Mouse (Mus musculus) MEL (cell line): Measurements from ENCODE around the gene Mtif2. TPM values are rescaled to one million over a fixed set of nuclear protein-coding genes. Genes with fewer than 3 reads are reported as not detected.

Experiments
- DNase-seq: peaks from one replicate; pipeline ENCODE4 v3.0.0; 2011; ENCODE audit warnings: low read depth, low spot score
- H3K27ac ChIP-seq: 2 replicates; pipeline ENCODE4 v1.5.1; 2012; ENCODE audit warnings: low read depth, mild to moderate bottlenecking, control low read depth, low read length, moderate library complexity; ENCODE audit not compliant: control insufficient read depth
- H3K27me3 ChIP-seq, 2 experiments: fragments of 150-350 bp in 1 of 2; sonication (generic) in 1 of 2; 2 replicates each; pipeline ENCODE4 v1.6.1; 2012; ENCODE audit warnings: low read length in 2 of 2, mild to moderate bottlenecking in 2 of 2, improper control_type of control experiment in 1 of 2, moderate library complexity in 1 of 2; ENCODE audit not compliant: insufficient read depth in 2 of 2, control insufficient read depth in 1 of 2
- H3K36me3 ChIP-seq, 2 experiments: 2 replicates each; pipeline ENCODE4 v1.6.1; 2012 to 2014; ENCODE audit warnings: low read length in 2 of 2, improper control_type of control experiment in 1 of 2, inconsistent platforms in 1 of 2, mild to moderate bottlenecking in 1 of 2; ENCODE audit not compliant: insufficient read depth in 2 of 2, control insufficient read depth in 1 of 2
- H3K4me1 ChIP-seq, 2 experiments: fragments of 150-350 bp in 1 of 2; sonication (generic) in 1 of 2; 2 replicates each; pipeline ENCODE4 v1.6.1; 2012; ENCODE audit warnings: low read length in 2 of 2, improper control_type of control experiment in 1 of 2, mild to moderate bottlenecking in 1 of 2; ENCODE audit not compliant: insufficient read depth in 2 of 2, control insufficient read depth in 1 of 2
- H3K4me3 ChIP-seq, 2 experiments: fragments of 150-350 bp in 1 of 2; sonication (generic) in 1 of 2; 2 replicates each; pipeline ENCODE4 v1.5.1; 2012; ENCODE audit warnings: low read depth in 2 of 2, low read length in 2 of 2, mild to moderate bottlenecking in 2 of 2, moderate library complexity in 2 of 2, control low read depth in 1 of 2, improper control_type of control experiment in 1 of 2; ENCODE audit not compliant: control insufficient read depth in 1 of 2, insufficient read depth in 1 of 2
- H3K79me2 ChIP-seq: 2 replicates; pipeline ENCODE4 v1.6.1; 2012; ENCODE audit warnings: mild to moderate bottlenecking, low read length, moderate library complexity; ENCODE audit not compliant: control insufficient read depth, poor library complexity, insufficient read depth
- H3K9ac ChIP-seq: 2 replicates; pipeline ENCODE4 v1.6.1; 2012; ENCODE audit warnings: low read depth, mild to moderate bottlenecking, control low read depth, low read length, moderate library complexity; ENCODE audit not compliant: control insufficient read depth, poor library complexity, severe bottlenecking
- H3K9me3 ChIP-seq: fragments of 150-350 bp; sonication (generic); replicated peaks from 2 replicates; pipeline ENCODE4 v1.6.1; 2012; ENCODE audit warnings: mild to moderate bottlenecking, low read length, improper control_type of control experiment, moderate library complexity; ENCODE audit not compliant: insufficient read depth
- CHD1 ChIP-seq: IDR thresholded peaks from 2 replicates; pipeline ENCODE4 v1.6.1; 2012; ENCODE audit warnings: low read depth, mild to moderate bottlenecking, inconsistent platforms, low read length, improper control_type of control experiment
- CTCF ChIP-seq, 3 experiments: IDR thresholded peaks in 2 of 3; conservative IDR thresholded peaks in 1 of 3; 2 replicates each; pipeline ENCODE4 v1.5.1; 2011 to 2012; ENCODE audit warnings: low read length in 3 of 3, low read depth in 2 of 3, mild to moderate bottlenecking in 2 of 3, improper control_type of control experiment in 1 of 3, inconsistent platforms in 1 of 3, mixed read lengths in 1 of 3, moderate library complexity in 1 of 3; ENCODE audit not compliant: control insufficient read depth in 1 of 3, insufficient read depth in 1 of 3, poor library complexity in 1 of 3, severe bottlenecking in 1 of 3
- E2F4 ChIP-seq: IDR thresholded peaks from 2 replicates; pipeline ENCODE4 v1.6.1; 2011; ENCODE audit warnings: low read depth, low read length, improper control_type of control experiment, borderline replicate concordance
- ELF1 ChIP-seq: IDR thresholded peaks from 2 replicates; pipeline ENCODE4 v1.6.1; 2014; ENCODE audit warnings: low read depth, mild to moderate bottlenecking, inconsistent platforms, low read length, improper control_type of control experiment, moderate library complexity
- EP300 ChIP-seq, 2 experiments: IDR thresholded peaks; 2 replicates each; pipeline ENCODE4 v1.6.1; 2011; ENCODE audit warnings: improper control_type of control experiment in 2 of 2, low read length in 2 of 2, low read depth in 1 of 2, mild to moderate bottlenecking in 1 of 2
- ETS1 ChIP-seq: IDR thresholded peaks from 2 replicates; pipeline ENCODE4 v1.6.1; 2012; ENCODE audit warnings: low read depth, mild to moderate bottlenecking, inconsistent platforms, low read length, improper control_type of control experiment, moderate library complexity
- HCFC1 ChIP-seq: IDR thresholded peaks from 2 replicates; pipeline ENCODE4 v1.6.1; 2012; ENCODE audit warnings: low read depth, mild to moderate bottlenecking, inconsistent platforms, low read length, improper control_type of control experiment, moderate library complexity
- MAFK ChIP-seq: IDR thresholded peaks from 2 replicates; pipeline ENCODE4 v1.6.1; 2011; ENCODE audit warnings: low read depth, mild to moderate bottlenecking, low read length, improper control_type of control experiment, borderline replicate concordance
- MAX ChIP-seq: IDR thresholded peaks from 2 replicates; pipeline ENCODE4 v1.6.1; 2011; ENCODE audit warnings: low read length, improper control_type of control experiment
- MAZ ChIP-seq: IDR thresholded peaks from 2 replicates; pipeline ENCODE4 v1.6.1; 2012; ENCODE audit warnings: low read depth, mild to moderate bottlenecking, inconsistent platforms, low read length, improper control_type of control experiment
- MEF2A ChIP-seq: IDR thresholded peaks from 2 replicates; pipeline ENCODE4 v1.6.1; 2014; ENCODE audit warnings: low read depth, mild to moderate bottlenecking, inconsistent platforms, low read length, improper control_type of control experiment; ENCODE audit not compliant: poor library complexity, insufficient replicate concordance, severe bottlenecking; ENCODE audit errors: extremely low read depth
- MXI1 ChIP-seq: IDR thresholded peaks from 2 replicates; pipeline ENCODE4 v1.6.1; 2011; ENCODE audit warnings: mild to moderate bottlenecking, low read depth, low read length, improper control_type of control experiment
- MYB ChIP-seq: IDR thresholded peaks from 2 replicates; pipeline ENCODE4 v1.6.1; 2011; ENCODE audit warnings: mild to moderate bottlenecking, low read depth, low read length, improper control_type of control experiment
- MYC ChIP-seq: IDR thresholded peaks from 2 replicates; pipeline ENCODE4 v1.6.1; 2011; ENCODE audit warnings: low read depth, mild to moderate bottlenecking, low read length, improper control_type of control experiment, moderate library complexity
- NELFE ChIP-seq: IDR thresholded peaks from 2 replicates; pipeline ENCODE4 v1.6.1; 2011; ENCODE audit warnings: low read depth, low read length, improper control_type of control experiment
- POLR2A ChIP-seq, 2 experiments: IDR thresholded peaks; 2 replicates each; pipeline ENCODE4 v1.6.1; 2011 to 2012; ENCODE audit warnings: low read length in 2 of 2, mild to moderate bottlenecking in 2 of 2, control low read depth in 1 of 2, improper control_type of control experiment in 1 of 2, low read depth in 1 of 2, moderate library complexity in 1 of 2; ENCODE audit not compliant: control insufficient read depth in 1 of 2, insufficient read depth in 1 of 2, poor library complexity in 1 of 2
- SIN3A ChIP-seq: IDR thresholded peaks from 2 replicates; pipeline ENCODE4 v1.6.1; 2012; ENCODE audit warnings: low read length, improper control_type of control experiment, inconsistent platforms
- TAL1 ChIP-seq: IDR thresholded peaks from 2 replicates; pipeline ENCODE4 v1.6.1; 2012; ENCODE audit warnings: mild to moderate bottlenecking, inconsistent platforms, low read length, moderate library complexity, mixed read lengths
- TBP ChIP-seq: IDR thresholded peaks from 2 replicates; pipeline ENCODE4 v1.8.0; 2011; ENCODE audit warnings: low read depth, low read length, improper control_type of control experiment
- TCF12 ChIP-seq: IDR thresholded peaks from 2 replicates; pipeline ENCODE4 v1.6.1; 2014; ENCODE audit warnings: low read depth, mild to moderate bottlenecking, inconsistent platforms, low read length, improper control_type of control experiment, moderate library complexity
- USF1 ChIP-seq: IDR thresholded peaks from 2 replicates; pipeline ENCODE4 v1.6.1; 2014; ENCODE audit warnings: low read depth, mild to moderate bottlenecking, inconsistent platforms, low read length, improper control_type of control experiment, moderate library complexity
- USF2 ChIP-seq, 2 experiments: IDR thresholded peaks; 2 replicates each; pipeline ENCODE4 v1.6.1; 2011 to 2012; ENCODE audit warnings: improper control_type of control experiment in 2 of 2, low read length in 2 of 2, borderline replicate concordance in 1 of 2, inconsistent platforms in 1 of 2, low read depth in 1 of 2, mild to moderate bottlenecking in 1 of 2; ENCODE audit not compliant: insufficient read depth in 1 of 2
- ZMIZ1 ChIP-seq: IDR thresholded peaks from 2 replicates; pipeline ENCODE4 v1.6.1; 2012; ENCODE audit warnings: low read depth, mild to moderate bottlenecking, inconsistent platforms, low read length, improper control_type of control experiment, moderate library complexity
- polyA plus RNA-seq, 2 experiments: library from polyadenylated mRNA; stranded (reverse) in 1 of 2; unstranded in 1 of 2; fragments of >175 nt in 1 of 2; fragments of >200 nt in 1 of 2; gene quantifications; 2 replicates each; pipeline versions ENCODE4 v1.2.1 to v1.2.4; 2012; ENCODE audit warnings: low replicate concordance in 2 of 2, low read depth in 1 of 2; ENCODE audit not compliant: insufficient read length in 2 of 2, insufficient read depth in 1 of 2, missing spikeins in 1 of 2
- total RNA-seq: library from RNA; depleted of rRNA; stranded (reverse); fragments of 300-350 nt; gene quantifications from 2 replicates; pipeline ENCODE4 v1.2.3, GENCODE M21; 2012

Gene Mtif2
- total and polyA plus RNA-seq, 3 experiments: 22.5 to 161 (median 32.7) TPM

DNA sequence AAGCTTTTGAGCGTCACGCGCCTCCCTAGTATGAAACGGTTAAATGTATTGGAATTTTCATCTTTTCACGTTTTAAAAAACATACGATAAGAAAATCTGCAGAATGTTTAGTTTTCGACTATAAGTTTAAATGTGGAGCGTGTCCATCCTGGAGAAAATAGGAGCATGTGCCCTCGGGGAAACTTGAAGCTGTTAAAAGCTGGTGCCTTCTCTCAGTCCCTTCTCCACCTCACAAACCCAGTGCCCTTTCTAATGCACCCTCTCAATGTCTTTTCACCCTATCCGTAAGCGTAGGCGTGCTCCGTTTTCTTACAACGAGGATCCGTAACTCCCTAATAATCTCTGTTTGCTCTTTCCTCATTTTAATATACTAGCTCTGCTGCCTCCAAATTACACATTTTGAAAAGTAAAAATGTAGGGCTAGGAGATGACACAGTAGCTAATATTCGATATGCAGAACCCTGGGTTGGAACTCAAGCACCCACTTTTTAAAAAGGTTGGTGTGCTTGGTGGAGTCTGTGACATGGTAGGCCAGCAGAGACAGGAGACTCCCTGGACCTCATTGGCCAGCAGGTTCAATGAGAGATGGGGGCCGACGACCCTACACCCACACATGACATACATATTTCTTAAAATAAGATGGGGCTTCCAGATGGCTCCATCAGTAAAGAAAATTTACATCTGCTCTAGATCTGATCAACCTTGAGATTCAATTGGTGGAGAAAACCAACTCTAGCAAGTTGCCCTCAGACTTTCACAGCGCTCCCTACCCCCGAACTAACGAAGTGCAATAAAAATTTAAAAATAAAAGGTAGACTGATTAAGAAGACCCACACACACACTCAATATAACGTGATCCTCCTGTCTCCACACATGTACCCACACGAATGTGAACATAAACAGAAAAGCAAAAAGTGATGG lies 22.6 kb downstream of the Mtif2 start:
- peak overlapping the region; percentile 75 to 99 for H3K4me3 ChIP-seq
- peak; percentile 87 for DNase-seq
- peak overlapping the region; percentile 92 for H3K27ac ChIP-seq
- peaks cover 26% of the 10 kb centered on the region for H3K79me2 ChIP-seq
- H3K36me3 ChIP-seq: peaks cover 22 to 33% of the 10 kb centered on the region in 2 experiments
- TF ChIP-seq CHD1 (0 out of 2 replicates have a peak, but pooled peaks have one; percentile 15), ETS1 (peak; percentile 1; the same call in 1 of the 2 replicates), USF1 (0 out of 2 replicates have a peak, but pooled peaks have one; percentile 5), TAL1 (no peak), NELFE (no peak), E2F4 (0 out of 2 replicates have a peak, but pooled peaks have one; percentile 56), POLR2A (IDR thresholded peaks at IDR 0.05; ENCODE audit: control insufficient read depth in 1 of 2, insufficient read depth in 1 of 2, low read depth in 1 of 2, low read length in 2 of 2, poor library complexity in 1 of 2) (peak in 1 of 2 experiments; percentile 50; a peak in 1 of 4 replicates), CTCF (IDR thresholded peaks at IDR 0.05 in 2 of 3, conservative IDR thresholded peaks at IDR 0.05 in 1 of 3; ENCODE audit: control insufficient read depth in 1 of 3, insufficient read depth in 1 of 3, low read depth in 2 of 3, low read length in 3 of 3, poor library complexity in 1 of 3, severe bottlenecking in 1 of 3) (peak in 2 of 3 experiments; percentile 23 to 49; a peak in 3 of 6 replicates), MAZ (0 out of 2 replicates have a peak, but pooled peaks have one; percentile 5), MYB (no peak), TBP (peak; percentile 76; the same call in 1 of the 2 replicates), MXI1 (peak; percentile 6; the same call in 1 of the 2 replicates), ZMIZ1 (peak; percentile 58; the same call in 1 of the 2 replicates)
- TF ChIP-seq, all 39 proteins: peak for 10
- Histone ChIP-seq H3K27me3 (no peaks in the 10 kb centered on the region), H3K4me1 (peaks cover 4 to 17% of the 10 kb centered on the region in 2 experiments), H3K9me3 (no peaks in the 10 kb centered on the region), H3K9ac (peak overlapping the region; percentile 97)

DNA sequence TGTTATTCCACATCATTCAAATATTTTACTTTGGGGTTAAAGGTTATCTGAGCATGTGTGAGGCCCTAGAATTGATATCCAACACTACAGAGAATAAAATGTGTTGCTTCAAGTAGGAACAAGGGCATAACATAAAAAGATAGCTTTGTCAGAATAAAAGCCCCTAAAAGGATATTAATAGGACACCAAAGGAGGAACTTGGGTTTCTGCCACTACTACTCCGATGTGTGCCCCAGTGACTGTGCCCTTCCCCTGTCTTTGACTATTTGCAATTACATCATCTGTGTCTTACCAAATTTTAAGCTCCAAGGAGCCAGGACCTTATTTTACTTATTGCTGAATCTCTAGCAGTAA lies 23.2 kb downstream of the Mtif2 start:
- peaks cover 26% of the 10 kb centered on the region for H3K79me2 ChIP-seq
- H3K27me3 ChIP-seq: no peaks in the 10 kb centered on the region
- peaks cover 4 to 17% of the 10 kb centered on the region in 2 experiments for H3K4me1 ChIP-seq
- no peak for TF ChIP-seq USF2 (IDR thresholded peaks at IDR 0.05; ENCODE audit: borderline replicate concordance in 1 of 2, insufficient read depth in 1 of 2, low read depth in 1 of 2, low read length in 2 of 2)
- peak; percentile 94 for TF ChIP-seq ETS1
- TF ChIP-seq TBP: peak; percentile 72
- TF ChIP-seq MAFK: no peak
- peak; percentile 94 for TF ChIP-seq SIN3A
- no peak for TF ChIP-seq MAX
- peak; percentile 63; the same call in 1 of the 2 replicates for TF ChIP-seq MXI1
- peak; percentile 35; the same call in 1 of the 2 replicates for TF ChIP-seq NELFE
- TF ChIP-seq MEF2A: peak; percentile 81; the same call in 1 of the 2 replicates
- peak; percentile 75 for TF ChIP-seq HCFC1
- no peak; the same call in 1 of the 2 replicates for TF ChIP-seq MYC
- TF ChIP-seq CHD1: 0 out of 2 replicates have a peak, but pooled peaks have one; percentile 1
- no peak; the same call in 1 of the 2 replicates for TF ChIP-seq ELF1
- TF ChIP-seq EP300 (IDR thresholded peaks at IDR 0.05; ENCODE audit: low read depth in 1 of 2, low read length in 2 of 2): peak; percentile 50 to 59; a peak in 3 of 4 replicates
- TF ChIP-seq TCF12: 0 out of 2 replicates have a peak, but pooled peaks have one; percentile 3
- H3K4me3 ChIP-seq: peak overlapping the region; percentile 75 to 99; a peak in 3 of 4 replicates
- peak overlapping the region; percentile 92 for H3K27ac ChIP-seq
- H3K9me3 ChIP-seq: no peaks in the 10 kb centered on the region
- H3K9ac ChIP-seq: peak overlapping the region; percentile 97
- DNase-seq: peak; percentile 95
- H3K36me3 ChIP-seq: peaks cover 18 to 33% of the 10 kb centered on the region in 2 experiments
